Mouse (Mus musculus) cerebellum, adult 18-20 months (tissue): ENCODE results near the gene Bex1.
A peak's percentile ranks its signal among the peaks of the same experiment; 100 is the strongest.

ENCODE experiments used
- DNase-seq, 2 experiments: peaks; one replicate each; pipeline ENCODE4 v3.0.0; 2021

The Bex1 gene

GRCm38 (mm10) chrX:136214729-136215677, at the start of gene Bex1, which contains the start of gene Tceal7:
Gene Bex1 (minus strand): TSS chrX:136215513.
Gene Tceal7 (plus strand): TSS chrX:136214779.
- DNase-seq, result peak; percentile 17 to 27

- DNase-seq, result no peak
These were observed 36.9 kb upstream of the Bex1 start for GRCm38 (mm10) chrX:136252023-136252729.

GRCm38 (mm10) chrX:136249671-136250070, 34.4 kb upstream of the Bex1 start:
- DNase-seq, result no peak

GRCm38 (mm10) chrX:136248811-136249210, 33.5 kb upstream of the Bex1 start:
- no peak for DNase-seq

GRCm38 (mm10) chrX:136245521-136246071, 30.3 kb upstream of the Bex1 start:
- peak; percentile 22 to 30 for DNase-seq

GRCm38 (mm10) chrX:136244574-136245229, 29.4 kb upstream of the Bex1 start, which contains the start of gene Tceal9:
Gene Tceal9 (plus strand): TSS chrX:136245079.
- peak; percentile 71 to 81 for DNase-seq

- DNase-seq, result no peak
These were observed 27.9 kb upstream of the Bex1 start for GRCm38 (mm10) chrX:136243181-136243580.

GRCm38 (mm10) chrX:136238118-136238517, 22.8 kb upstream of the Bex1 start:
- peak; percentile 51 to 63 for DNase-seq

- DNase-seq, result no peak
These were observed 12.5 kb upstream of the Bex1 start for GRCm38 (mm10) chrX:136227768-136228167.

GRCm38 (mm10) chrX:136223714-136224113, 8.4 kb upstream of the Bex1 start:
- no peak for DNase-seq

- no peak for DNase-seq
These were observed 990 bp upstream of the Bex1 start for GRCm38 (mm10) chrX:136216303-136216702.

- DNase-seq, result no peak
These were observed 1.9 kb downstream of the Bex1 start for GRCm38 (mm10) chrX:136213396-136213795.

GRCm38 (mm10) chrX:136204406-136204805, 10.9 kb downstream of the Bex1 start:
- no peak for DNase-seq

- DNase-seq, result peak; percentile 70 to 81
These were observed 11.6 kb downstream of the Bex1 start, which contains the start of gene Tceal5 for GRCm38 (mm10) chrX:136203664-136204066. Gene Tceal5 (minus strand): TSS chrX:136203876.

- DNase-seq, result no peak
These were observed 12.1 kb downstream of the Bex1 start for GRCm38 (mm10) chrX:136203257-136203656.

- DNase-seq, result peak; percentile 7 to 47
These were observed 18.4 kb downstream of the Bex1 start for GRCm38 (mm10) chrX:136196873-136197272.

- no peak for DNase-seq
These were observed 19.9 kb downstream of the Bex1 start for GRCm38 (mm10) chrX:136195193-136195944.

- DNase-seq, result no peak
These were observed 32.2 kb downstream of the Bex1 start for GRCm38 (mm10) chrX:136183107-136183506.

GRCm38 (mm10) chrX:136180897-136181553, 34.3 kb downstream of the Bex1 start:
- DNase-seq, result no peak

- peak in 1 of 2 experiments; percentile 4 for DNase-seq
These were observed 42.5 kb downstream of the Bex1 start for GRCm38 (mm10) chrX:136172786-136173185.

GRCm38 (mm10) chrX:136172118-136172551, 43.2 kb downstream of the Bex1 start, which contains the start of gene Tceal8:
Gene Tceal8 (minus strand): TSS chrX:136172342.
- DNase-seq, result peak; percentile 69 to 85
